Comparison of ENCODE assay signal across 8 mouse cellular contexts in the genomic region with DNA sequence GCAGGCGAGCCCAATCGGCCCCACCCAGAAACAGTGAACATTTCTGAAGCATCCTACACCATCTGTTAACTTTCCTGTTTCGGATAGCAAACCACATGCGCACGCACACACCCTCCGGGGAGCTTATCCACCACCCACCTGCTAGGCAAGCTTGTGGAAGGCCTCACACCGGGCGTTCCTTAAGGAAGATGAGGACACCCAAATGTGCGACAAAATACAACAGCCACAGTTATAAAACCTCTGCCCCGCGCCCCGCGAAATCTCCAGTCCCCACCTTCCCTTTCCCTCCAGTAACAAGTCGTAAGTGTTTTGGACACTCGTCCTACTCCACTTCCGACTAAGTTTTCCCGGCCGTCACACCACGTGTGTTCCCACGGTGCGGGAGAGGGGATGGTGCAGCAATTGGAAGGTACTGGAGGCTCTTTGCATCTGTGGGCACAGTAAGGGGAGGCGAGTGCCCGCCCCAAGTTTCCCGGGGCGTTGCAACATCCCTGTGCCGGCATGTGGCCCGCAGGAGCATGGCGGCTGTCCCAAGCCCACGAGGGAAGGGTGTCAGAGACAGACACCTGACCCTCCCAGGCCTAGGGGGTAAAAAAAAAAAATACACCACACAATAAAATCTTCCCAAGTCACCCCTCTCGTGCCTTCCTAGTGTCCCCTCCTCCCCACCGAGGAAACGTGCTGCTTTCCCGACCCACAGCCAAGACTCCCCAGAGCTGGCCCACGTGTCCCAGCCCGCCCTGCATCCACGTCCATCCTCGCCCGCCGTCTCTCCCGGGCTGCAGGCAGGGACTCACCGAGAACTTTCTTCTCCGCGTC. TPM values are rescaled to one million over a fixed set of nuclear protein-coding genes. Genes with fewer than 3 reads are reported as not detected.
DNase-seq lines count a peak whose midpoint lies in the region; ATAC-seq and TF ChIP-seq lines count a peak whose summit lies in the region.

No protein-coding gene starts in this region.

- peak overlapping the region; percentile 93 for H3K4me2 ChIP-seq in hindbrain, embryonic 13.5 days

- WGBS in hindbrain, embryonic 13.5 days: 0% methylated on average over 43 of the region's 43 CpGs

- H3K9me3 ChIP-seq in hindbrain, embryonic 13.5 days: no peaks in the 10 kb centered on the region

- H3K4me3 ChIP-seq in hindbrain, embryonic 13.5 days: peak overlapping the region; percentile 90

- no peak for DNase-seq in Patski (ENCODE audit: low read depth, low spot score)
- peak; percentile 75 for DNase-seq in cerebellum, adult 9-11 months
- DNase-seq in frontal cortex, postnatal 14 days (ENCODE audit: low spot score in 2 of 2): peak; percentile 53 to 66
- peak; percentile 67 to 80 for DNase-seq in left cerebral cortex, adult 18-20 months (ENCODE audit: low spot score in 2 of 2)
- peak; percentile 68 for DNase-seq in lung, postnatal 4 days
- peak; percentile 85 for DNase-seq in right cerebral cortex, adult 18-20 months
- DNase-seq in urinary bladder, postnatal 14 days (ENCODE audit: low spot score): peak; percentile 63

- H3K27ac ChIP-seq in hindbrain, embryonic 13.5 days: peak overlapping the region; percentile 84

- in situ Hi-C loops in Patski (cut with MboI; ENCODE audit: low pct_unique_long_range_greater_than_20kb): no loop called here

- H3K36me3 ChIP-seq in hindbrain, embryonic 13.5 days: no peaks in the 10 kb centered on the region

- H3K9ac ChIP-seq in hindbrain, embryonic 13.5 days: peak overlapping the region; percentile 85

- TF ChIP-seq CTCF in Patski (IDR thresholded peaks at IDR 0.05): no peak

- CTCF ChIA-PET in Patski (lab: Charles Lee): no interaction called here

- POLR2A ChIA-PET in Patski (lab: Charles Lee): interaction anchor here (0.6 kb wide), 1 partner anchor 24 kb away, joined by 3 read pairs; no protein-coding TSS in a partner anchor

- peak; percentile 78 for ATAC-seq in Patski
- ATAC-seq in hindbrain, embryonic 13.5 days (ENCODE audit: low FRiP score): peak; percentile 71

- peaks cover 28% of the 10 kb centered on the region for H3K4me1 ChIP-seq in hindbrain, embryonic 13.5 days (replicated peaks)

- no peaks in the 10 kb centered on the region for H3K27me3 ChIP-seq in Patski
- peaks cover 8% of the 10 kb centered on the region; the same call in 1 of the 2 replicates for H3K27me3 ChIP-seq in hindbrain, embryonic 13.5 days

RNA-seq across cellular contexts. Expression of gene Ybx3, which starts 0.8 kb away (rescaled TPM):
- polyA plus RNA-seq in Patski (2021): 202 TPM
- polyA plus RNA-seq in hindbrain, embryonic 13.5 days (2015; fragmentation: Nextera tagmentation; extraction: Ambion mirVana): 23.0 and 26.6 TPM in 2 replicates
- total RNA-seq in left cerebral cortex, adult 18-20 months (2021): 10 to 100 TPM; 43.0 to 44.9 TPM

RNA-seq across cellular contexts. Expression of gene Styk1, which starts 34.0 kb away (rescaled TPM):
- polyA plus RNA-seq in Patski (2021): 5.5 TPM
- 2.3 and 2.7 TPM in 2 replicates for polyA plus RNA-seq in hindbrain, embryonic 13.5 days (2015; fragmentation: Nextera tagmentation; extraction: Ambion mirVana)
- under 1 TPM; 0.21 to 0.46 TPM for total RNA-seq in left cerebral cortex, adult 18-20 months (2021)
